Mouse (Mus musculus) midbrain, postnatal 0 days (tissue): ENCODE results near the gene Zfp628. TPM values are rescaled to one million over a fixed set of nuclear protein-coding genes. Genes with fewer than 3 reads are reported as not detected.

Experiments
- ATAC-seq: fragments of 200-750 bp; cut with Nextera tagmentation; 2 replicates; pipeline ENCODE4 v1.8.0; 2017; ENCODE audit warnings: moderate number of reproducible peaks, mild to moderate bottlenecking, moderate TSS enrichment, moderate library complexity; ENCODE audit not compliant: low FRiP score
- DNase-seq: peaks from one replicate; pipeline ENCODE4 v3.0.0-alpha.2; 2015; ENCODE audit warnings: low spot score
- H3K27ac ChIP-seq: fragments of 300-500 bp; sonication (generic); 2 replicates; pipeline ENCODE4 v1.5.1; 2014; ENCODE audit warnings: low read depth, mild to moderate bottlenecking, low read length, mixed read lengths
- H3K27me3 ChIP-seq: fragments of 300-500 bp; sonication (generic); 2 replicates; pipeline ENCODE4 v1.6.1; 2014; ENCODE audit warnings: low read length, control low read depth, mixed read lengths; ENCODE audit not compliant: insufficient read depth
- H3K36me3 ChIP-seq: fragments of 300-500 bp; sonication (generic); 2 replicates; pipeline ENCODE4 v1.6.1; 2014; ENCODE audit warnings: low read length, control low read depth, mixed read lengths; ENCODE audit not compliant: insufficient read depth
- H3K4me1 ChIP-seq: fragments of 300-500 bp; sonication (generic); 2 replicates; pipeline ENCODE4 v1.6.1; 2014; ENCODE audit warnings: mild to moderate bottlenecking, control low read depth, antibody characterized with exemption, low read length, mixed read lengths; ENCODE audit not compliant: insufficient read depth
- H3K4me2 ChIP-seq: fragments of 300-500 bp; sonication (generic); 2 replicates; pipeline ENCODE4 v1.6.1; 2014; ENCODE audit warnings: low read depth, mild to moderate bottlenecking, low read length, mixed read lengths; ENCODE audit not compliant: poor library complexity, severe bottlenecking
- H3K4me3 ChIP-seq: fragments of 300-500 bp; sonication (generic); 2 replicates; pipeline ENCODE4 v1.5.1; 2014; ENCODE audit warnings: low read depth, mild to moderate bottlenecking, low read length, moderate library complexity
- H3K9ac ChIP-seq: fragments of 300-500 bp; sonication (generic); replicated peaks from 2 replicates; pipeline ENCODE4 v1.6.1; 2014; ENCODE audit warnings: mild to moderate bottlenecking, low read length, moderate library complexity, mixed read lengths; ENCODE audit not compliant: poor library complexity, severe bottlenecking
- H3K9me3 ChIP-seq: fragments of 300-500 bp; sonication (generic); 2 replicates; pipeline ENCODE4 v1.6.1; 2016; ENCODE audit warnings: low read length, control low read depth
- CTCF ChIP-seq: IDR thresholded peaks from 2 replicates; pipeline ENCODE4 v1.5.1; 2016; ENCODE audit warnings: antibody characterized with exemption, mild to moderate bottlenecking
- WGBS: fragments of 180-500 bp; shearing (Covaris S2); extraction: QIAGEN DNeasy Blood & Tissue Kit; methylation state at CpG from one replicate; pipeline ENCODE4 v1.1.7; 2014; 5-methylcytosine and 5-hydroxymethylcytosine counted together
- polyA plus RNA-seq: library from polyadenylated mRNA; unstranded; fragments of >200 nt; fragmentation: Nextera tagmentation; extraction: Ambion mirVana; gene quantifications from 2 replicates; pipeline ENCODE4 v1.2.1, GENCODE M21; 2015
- total RNA-seq: library from RNA; depleted of rRNA; stranded (reverse); fragments of >200 nt; gene quantifications from 2 replicates; pipeline ENCODE4 v1.2.3, GENCODE M21; 2014

Gene Zfp628
- total and polyA plus RNA-seq, 2 experiments from 2014 or later = 5.6 to 12.3 TPM

DNA sequence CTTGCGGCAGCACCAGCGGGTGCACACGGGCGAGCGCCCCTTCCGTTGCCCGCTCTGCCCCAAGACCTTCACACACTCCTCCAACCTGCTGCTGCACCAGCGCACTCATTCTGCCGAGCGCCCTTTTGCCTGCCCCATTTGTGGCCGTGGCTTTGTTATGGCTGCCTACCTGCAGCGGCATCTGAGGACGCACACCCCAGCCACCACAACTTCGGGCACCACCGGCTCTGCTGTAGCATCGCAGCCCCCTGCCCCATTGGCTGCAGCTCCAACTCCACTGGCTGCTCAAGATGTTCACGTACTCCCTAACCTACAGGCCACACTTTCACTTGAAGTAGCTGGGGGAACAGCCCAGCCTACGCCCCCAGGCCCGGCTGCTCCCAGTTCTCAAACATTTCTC is 5.5 kb downstream of the Zfp628 start:
- TF ChIP-seq CTCF = no peak
- peak overlapping the region; percentile 99; the same call in 1 of the 2 replicates for H3K27ac ChIP-seq
- DNase-seq = no peak
- peaks cover 39% of the 10 kb centered on the region for H3K4me1 ChIP-seq
- no peak overlapping the region for H3K4me2 ChIP-seq
- no peak overlapping the region for H3K4me3 ChIP-seq
- H3K9me3 ChIP-seq = no peaks in the 10 kb centered on the region
- H3K9ac ChIP-seq = no peak overlapping the region
- 88% methylated on average over 19 of the region's 19 CpGs for WGBS
- ATAC-seq = no peak
- H3K27me3 ChIP-seq = no peaks in the 10 kb centered on the region
- H3K36me3 ChIP-seq = peaks cover 23% of the 10 kb centered on the region

GRCm38 (mm10) chr7:4920976-4921823 is 6.2 kb downstream of the Zfp628 start:
- DNase-seq (no peak), ATAC-seq (no peak)
- peaks cover 43% of the 10 kb centered on the region for H3K4me1 ChIP-seq
- 56% methylated on average over 23 of the region's 23 CpGs for WGBS
- peak overlapping the region; percentile 88 for H3K4me2 ChIP-seq
- peak overlapping the region; percentile 61 for H3K9ac ChIP-seq
- H3K9me3 ChIP-seq = no peaks in the 10 kb centered on the region
- H3K4me3 ChIP-seq = no peak overlapping the region
- peak overlapping the region; percentile 99 for H3K27ac ChIP-seq
- H3K36me3 ChIP-seq = peaks cover 23% of the 10 kb centered on the region
- no peaks in the 10 kb centered on the region for H3K27me3 ChIP-seq
- TF ChIP-seq CTCF = no peak

DNA sequence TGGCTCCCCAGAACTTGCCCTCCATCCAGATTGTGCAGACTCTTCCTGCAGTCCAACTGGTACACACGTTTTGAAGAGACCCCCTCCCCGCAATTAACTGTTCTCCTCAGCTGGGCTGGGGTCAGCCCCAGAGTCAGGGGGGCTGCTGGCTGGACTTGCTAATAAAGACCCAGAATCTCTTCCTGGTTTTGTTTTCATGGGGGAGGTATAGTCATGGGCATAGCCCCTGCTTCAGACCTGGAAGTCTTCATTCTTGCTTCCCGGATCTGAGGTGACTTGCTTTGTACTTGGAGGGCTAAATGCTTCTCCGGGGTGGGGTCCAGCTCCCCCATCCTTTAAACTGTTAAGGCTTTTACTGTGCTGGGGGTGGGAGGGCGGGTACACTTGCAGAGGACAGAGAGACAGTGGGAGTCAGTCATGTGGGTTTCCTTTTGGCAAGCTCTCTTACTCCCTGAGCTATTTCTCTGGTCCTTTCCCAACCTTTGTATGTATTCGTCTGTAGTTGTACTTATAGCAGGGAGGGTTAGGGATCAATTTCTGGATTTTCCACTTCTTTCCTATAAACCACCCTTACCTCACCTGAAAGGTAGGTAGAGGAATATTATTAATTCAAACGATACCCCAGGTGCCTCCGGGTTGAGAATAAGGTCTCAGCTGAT is 6.9 kb downstream of the Zfp628 start, which contains the start of gene Nat14:
Nat14 (plus strand) TSS at position 205 of the 659 bp plus-strand sequence.
- peak within 1 kb of the TSS; percentile 88 for H3K4me2 ChIP-seq
- 15% methylated on average over 8 of the region's 8 CpGs for WGBS
- no peak for DNase-seq
- peak; percentile 0; the same call in 1 of the 2 replicates for ATAC-seq
- no peaks in the 10 kb centered on the region for H3K27me3 ChIP-seq
- H3K9me3 ChIP-seq = no peaks in the 10 kb centered on the region
- H3K36me3 ChIP-seq = peaks cover 23% of the 10 kb centered on the region
- H3K27ac ChIP-seq = peak within 1 kb of the TSS; percentile 99
- H3K4me3 ChIP-seq = peak within 1 kb of the TSS; percentile 40
- peak within 1 kb of the TSS; percentile 61 for H3K9ac ChIP-seq
- TF ChIP-seq CTCF = no peak
- H3K4me1 ChIP-seq = peaks cover 36% of the 10 kb centered on the region

GRCm38 (mm10) chr7:4922508-4922907 is 7.5 kb downstream of the Zfp628 start:
- ATAC-seq = peak; percentile 88
- Histone ChIP-seq H3K9ac (peak overlapping the region; percentile 61), H3K4me3 (peak overlapping the region; percentile 40), H3K4me1 (peaks cover 35% of the 10 kb centered on the region), H3K9me3 (no peaks in the 10 kb centered on the region), H3K4me2 (peak overlapping the region; percentile 88), H3K36me3 (peaks cover 23% of the 10 kb centered on the region), H3K27ac (peak overlapping the region; percentile 99), H3K27me3 (no peaks in the 10 kb centered on the region)
- no peak for TF ChIP-seq CTCF
- under 1% methylated on average over 14 of the region's 14 CpGs for WGBS
- peak; percentile 94 for DNase-seq

- no peaks in the 10 kb centered on the region for H3K27me3 ChIP-seq
- H3K36me3 ChIP-seq = peaks cover 23% of the 10 kb centered on the region
- H3K9me3 ChIP-seq = no peaks in the 10 kb centered on the region
- WGBS = under 1% methylated on average over 14 of the region's 14 CpGs
- peak overlapping the region; percentile 40 for H3K4me3 ChIP-seq
- TF ChIP-seq CTCF = peak; percentile 72
- ATAC-seq (peak; percentile 62), DNase-seq (peak; percentile 93)
- H3K4me1 ChIP-seq = peaks cover 35% of the 10 kb centered on the region
- H3K27ac ChIP-seq = peak overlapping the region; percentile 99
- H3K9ac ChIP-seq = peak overlapping the region; percentile 61
- H3K4me2 ChIP-seq = peak overlapping the region; percentile 88
Observed at GRCm38 (mm10) chr7:4922931-4923565, 8.0 kb downstream of the Zfp628 start.
